Mouse (Mus musculus): ENCODE measurements around the gene Ssna1.

GRCm38 (mm10) chr2:25252331-25252730 is 19.9 kb downstream of the Ssna1 start:
- peak; percentile 3 for TF ChIP-seq CTCF (IDR thresholded peaks at IDR 0.05; ENCODE audit: control insufficient read depth, insufficient read depth, insufficient read length)
- no peak for TF ChIP-seq FOSL1 (IDR thresholded peaks at IDR 0.05; ENCODE audit: insufficient read depth, low read length, poor library complexity, severe bottlenecking)
- no peak for TF ChIP-seq MAX (IDR thresholded peaks at IDR 0.05)
- no peak for TF ChIP-seq MYOG (IDR thresholded peaks at IDR 0.05; ENCODE audit: control insufficient read depth, extremely low read depth, insufficient read length)
- no peak for TF ChIP-seq USF1 (IDR thresholded peaks at IDR 0.05; ENCODE audit: low read depth)
- no peak for TF ChIP-seq CEBPB (IDR thresholded peaks at IDR 0.05; ENCODE audit: low read depth)

All from C2C12 (cell line).